Mouse (Mus musculus) stomach, postnatal 0 days (tissue): ENCODE results near the gene Slc16a10.

Experiments used
- CTCF ChIP-seq: IDR thresholded peaks from 2 replicates; pipeline ENCODE4 v1.5.1; 2016; ENCODE audit warnings: antibody characterized with exemption, low read depth, mild to moderate bottlenecking, moderate library complexity
- EP300 ChIP-seq: optimal IDR thresholded peaks from 2 replicates; pipeline ENCODE3; 2016; ENCODE audit warnings: antibody characterized with exemption

DNA sequence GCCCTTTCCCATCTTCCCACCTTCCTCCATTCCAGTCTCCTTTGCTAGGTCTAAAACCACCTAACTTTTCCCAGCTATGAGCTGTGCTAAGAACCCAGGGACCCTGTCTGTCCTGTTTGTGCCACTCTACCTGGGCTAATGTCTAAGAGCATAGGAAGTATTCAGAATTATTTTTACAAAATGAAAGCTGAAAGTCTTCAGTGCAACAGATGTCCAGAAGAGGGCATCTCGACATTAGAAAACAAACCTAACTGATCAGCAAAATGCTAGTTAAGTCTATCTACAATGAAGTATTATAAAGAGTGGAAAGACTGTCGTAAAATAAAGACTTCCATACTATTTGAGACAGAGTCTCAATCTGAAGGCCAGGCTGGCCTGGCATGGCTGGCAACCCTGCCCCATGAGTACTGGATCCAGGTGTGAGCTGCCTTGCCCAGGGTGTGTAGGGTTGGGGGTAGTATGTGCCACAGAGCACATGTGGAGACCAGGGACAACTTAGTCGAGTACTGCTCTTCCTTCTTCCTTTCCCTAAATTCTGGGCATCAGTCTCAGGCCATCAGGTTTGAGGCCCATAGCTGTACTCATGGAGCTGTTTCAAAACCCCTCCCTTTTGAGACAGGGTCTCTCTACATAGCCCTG lies 88.7 kb downstream of the Slc16a10 start:
- TF ChIP-seq CTCF (peak; percentile 88), EP300 (no peak)
